Mouse (Mus musculus) thymus, adult 2 months (tissue): Measurements from ENCODE around the gene Ormdl3.

Experiments
- CTCF ChIP-seq: fragments of 200-500 bp; IDR thresholded peaks from 2 replicates; pipeline ENCODE4 v1.5.1; 2012; ENCODE audit warnings: mild to moderate bottlenecking, control low read depth, low read length, moderate library complexity, borderline replicate concordance; ENCODE audit not compliant: control insufficient read depth, poor library complexity, insufficient read depth; ENCODE audit errors: extremely low read depth
- POLR2A ChIP-seq: fragments of 200-500 bp; IDR thresholded peaks from 2 replicates; pipeline ENCODE4 v1.6.1; 2012; ENCODE audit warnings: mild to moderate bottlenecking, low read length, control low read depth, moderate library complexity; ENCODE audit not compliant: control insufficient read depth, poor library complexity, insufficient read depth; ENCODE audit errors: extremely low read depth

GRCm38 (mm10) chr11:98555124-98555700 is 32.0 kb downstream of the Ormdl3 start:
- TF ChIP-seq POLR2A, result no peak
- TF ChIP-seq CTCF, result no peak
